Mouse (Mus musculus): ENCODE data around the gene Ccdc38. TPM values are rescaled to one million over a fixed set of nuclear protein-coding genes. Genes with fewer than 3 reads are reported as not detected.
"Not testable (repeated sequence)": the region's sequence is repeated elsewhere in the genome, so short reads cannot be mapped to it uniquely, and the experiment has no call there.

Ccdc38 gene
- polyA plus RNA-seq, 1 experiment, result 0.02 TPM

DNA sequence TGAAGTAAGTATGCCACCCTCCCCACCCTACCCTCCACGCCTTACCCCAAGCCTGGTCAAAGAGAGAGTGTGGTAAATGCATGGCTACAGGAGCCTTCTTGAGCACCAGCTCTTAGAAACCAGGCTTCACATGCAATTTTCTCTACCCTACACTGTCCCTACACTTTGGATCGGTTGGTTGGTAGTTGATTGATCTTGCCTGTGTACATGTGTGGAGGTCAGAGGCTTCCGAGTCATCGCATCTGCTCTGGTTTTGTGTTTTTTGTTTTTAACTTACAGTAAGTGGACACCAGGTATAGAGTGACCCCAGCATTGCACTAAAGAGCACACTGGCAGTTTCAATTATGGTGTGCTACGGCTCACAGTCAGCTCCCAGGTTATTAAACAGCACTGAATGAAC is 3.7 kb downstream of the Ccdc38 start:
- no peak for DNase-seq (ENCODE audit: low read depth in 1 of 2, low spot score in 2 of 2)
- no peak for TF ChIP-seq CTCF (IDR thresholded peaks at IDR 0.05; ENCODE audit: extremely low read depth, insufficient read depth, insufficient read length, insufficient replicate concordance)
- TF ChIP-seq POLR2A (IDR thresholded peaks at IDR 0.05; ENCODE audit: low read depth, low read length), result no peak

GRCm38 (mm10) chr10:93547741-93548270 is 7.4 kb downstream of the Ccdc38 start:
- WGBS, result 82% methylated on average over 4 of the region's 4 CpGs
- TF ChIP-seq POLR2A (IDR thresholded peaks at IDR 0.05; ENCODE audit: low read depth, low read length) (no peak), CTCF (IDR thresholded peaks at IDR 0.05; ENCODE audit: extremely low read depth, insufficient read depth, insufficient read length, insufficient replicate concordance) (no peak)
- DNase-seq (ENCODE audit: low read depth in 1 of 2, low spot score in 2 of 2), result no peak
- H3K4me3 ChIP-seq (ENCODE audit: extremely low read depth, insufficient read depth, insufficient read length), result no peak overlapping the region
- no peak overlapping the region for H3K27ac ChIP-seq (ENCODE audit: insufficient read depth, low read length)
- H3K36me3 ChIP-seq (ENCODE audit: control insufficient read depth, insufficient read depth, low read length), result no peaks in the 10 kb centered on the region
- no peaks in the 10 kb centered on the region for H3K27me3 ChIP-seq (ENCODE audit: control insufficient read depth, insufficient read depth, low read length)
- no peaks in the 10 kb centered on the region for H3K4me1 ChIP-seq (ENCODE audit: control insufficient read depth, insufficient read depth, insufficient read length)

More for the DNA sequence above, 3.7 kb downstream of the Ccdc38 start:
- Histone ChIP-seq H3K36me3 (ENCODE audit: control insufficient read depth, insufficient read depth, low read length) (no peaks in the 10 kb centered on the region), H3K27me3 (ENCODE audit: control insufficient read depth, insufficient read depth, low read length) (no peaks in the 10 kb centered on the region), H3K27ac (ENCODE audit: insufficient read depth, low read length) (no peak overlapping the region), H3K4me1 (ENCODE audit: control insufficient read depth, insufficient read depth, insufficient read length) (peaks cover 14% of the 10 kb centered on the region), H3K4me3 (ENCODE audit: extremely low read depth, insufficient read depth, insufficient read length) (no peak overlapping the region)
- WGBS, result 86% methylated on average over 5 of the region's 5 CpGs

DNA sequence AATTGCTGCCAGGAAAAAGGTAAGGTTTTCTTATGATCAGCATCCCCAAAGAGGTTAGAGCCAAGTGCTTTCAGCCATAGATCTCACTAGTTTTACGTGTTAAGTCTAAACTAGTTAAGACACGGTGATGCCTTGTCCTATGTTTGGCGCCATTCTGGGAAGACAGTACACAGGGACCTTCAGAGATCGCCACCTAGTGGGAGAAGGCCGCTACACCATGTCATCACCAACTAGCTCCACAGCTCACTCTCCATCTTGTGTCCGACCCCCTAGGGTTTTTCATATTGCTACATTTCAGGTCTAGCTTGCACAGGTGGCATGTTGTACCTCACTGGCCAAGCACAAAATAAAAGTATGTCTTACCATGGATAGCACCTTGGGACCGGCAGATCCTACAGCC is 8.6 kb downstream of the Ccdc38 start:
- DNase-seq (ENCODE audit: low read depth in 1 of 2, low spot score in 2 of 2), result peak; percentile 57 to 73
- Histone ChIP-seq H3K4me1 (ENCODE audit: control insufficient read depth, insufficient read depth, insufficient read length) (no peaks in the 10 kb centered on the region), H3K36me3 (ENCODE audit: control insufficient read depth, insufficient read depth, low read length) (no peaks in the 10 kb centered on the region), H3K4me3 (ENCODE audit: extremely low read depth, insufficient read depth, insufficient read length) (no peak overlapping the region), H3K27ac (ENCODE audit: insufficient read depth, low read length) (no peak overlapping the region), H3K27me3 (ENCODE audit: control insufficient read depth, insufficient read depth, low read length) (no peaks in the 10 kb centered on the region)
- TF ChIP-seq CTCF (IDR thresholded peaks at IDR 0.05; ENCODE audit: extremely low read depth, insufficient read depth, insufficient read length, insufficient replicate concordance) (peak; percentile 88; the same call in 1 of the 2 replicates), POLR2A (IDR thresholded peaks at IDR 0.05; ENCODE audit: low read depth, low read length) (no peak)
- WGBS, result 12% methylated on average over 7 of the region's 7 CpGs

DNA sequence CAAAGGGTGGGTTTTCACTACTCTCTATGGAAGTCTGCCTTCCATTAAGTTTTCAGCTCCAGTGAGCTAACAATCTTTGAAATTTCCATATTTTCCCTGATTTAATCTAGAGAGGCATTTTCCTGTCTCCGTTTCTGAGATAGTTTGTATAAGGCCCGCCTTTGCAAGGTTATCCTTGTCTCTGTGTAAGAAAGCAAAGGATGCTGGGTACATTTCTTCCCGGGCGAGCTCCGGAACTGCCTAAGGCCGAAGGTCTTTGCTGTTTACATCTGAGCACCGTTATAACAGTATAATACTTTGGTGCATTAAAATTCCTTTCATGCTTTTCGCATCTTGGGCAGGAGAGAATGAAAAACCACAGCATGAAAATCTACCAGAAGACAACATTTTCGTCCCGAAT is 9.4 kb downstream of the Ccdc38 start:
- WGBS, result 92% methylated on average over 10 of the region's 10 CpGs
- H3K27ac ChIP-seq (ENCODE audit: insufficient read depth, low read length), result no peak overlapping the region
- no peak for DNase-seq (ENCODE audit: low read depth in 1 of 2, low spot score in 2 of 2)
- no peaks in the 10 kb centered on the region for H3K27me3 ChIP-seq (ENCODE audit: control insufficient read depth, insufficient read depth, low read length)
- H3K4me3 ChIP-seq (ENCODE audit: extremely low read depth, insufficient read depth, insufficient read length), result no peak overlapping the region
- TF ChIP-seq CTCF (IDR thresholded peaks at IDR 0.05; ENCODE audit: extremely low read depth, insufficient read depth, insufficient read length, insufficient replicate concordance) (no peak), POLR2A (IDR thresholded peaks at IDR 0.05; ENCODE audit: low read depth, low read length) (no peak)
- H3K36me3 ChIP-seq (ENCODE audit: control insufficient read depth, insufficient read depth, low read length), result no peaks in the 10 kb centered on the region
- no peaks in the 10 kb centered on the region for H3K4me1 ChIP-seq (ENCODE audit: control insufficient read depth, insufficient read depth, insufficient read length)

- 61% methylated on average over 8 of the region's 8 CpGs for WGBS
- Histone ChIP-seq H3K4me1 (ENCODE audit: control insufficient read depth, insufficient read depth, insufficient read length) (no peaks in the 10 kb centered on the region), H3K4me3 (ENCODE audit: extremely low read depth, insufficient read depth, insufficient read length) (no peak overlapping the region), H3K36me3 (ENCODE audit: control insufficient read depth, insufficient read depth, low read length) (no peaks in the 10 kb centered on the region), H3K27ac (ENCODE audit: insufficient read depth, low read length) (no peak overlapping the region), H3K27me3 (ENCODE audit: control insufficient read depth, insufficient read depth, low read length) (no peaks in the 10 kb centered on the region)
- DNase-seq (ENCODE audit: low read depth in 1 of 2, low spot score in 2 of 2), result no peak
- TF ChIP-seq CTCF (IDR thresholded peaks at IDR 0.05; ENCODE audit: extremely low read depth, insufficient read depth, insufficient read length, insufficient replicate concordance) (no peak), POLR2A (IDR thresholded peaks at IDR 0.05; ENCODE audit: low read depth, low read length) (no peak)
Measured at GRCm38 (mm10) chr10:93552596-93552995, 12.2 kb downstream of the Ccdc38 start.

- WGBS, result 50% methylated on average over 2 of the region's 2 CpGs
- not testable (repeated sequence) for H3K27me3 ChIP-seq (ENCODE audit: control insufficient read depth, insufficient read depth, low read length); H3K27ac ChIP-seq (ENCODE audit: insufficient read depth, low read length); H3K36me3 ChIP-seq (ENCODE audit: control insufficient read depth, insufficient read depth, low read length); H3K4me1 ChIP-seq (ENCODE audit: control insufficient read depth, insufficient read depth, insufficient read length); DNase-seq (ENCODE audit: low read depth in 1 of 2, low spot score in 2 of 2); H3K4me3 ChIP-seq (ENCODE audit: extremely low read depth, insufficient read depth, insufficient read length)
Measured at GRCm38 (mm10) chr10:93557971-93558370, 17.5 kb downstream of the Ccdc38 start.

- TF ChIP-seq CTCF (IDR thresholded peaks at IDR 0.05; ENCODE audit: extremely low read depth, insufficient read depth, insufficient read length, insufficient replicate concordance) (no peak), POLR2A (IDR thresholded peaks at IDR 0.05; ENCODE audit: low read depth, low read length) (no peak)
- Histone ChIP-seq H3K27me3 (ENCODE audit: control insufficient read depth, insufficient read depth, low read length) (no peaks in the 10 kb centered on the region), H3K4me3 (ENCODE audit: extremely low read depth, insufficient read depth, insufficient read length) (no peak overlapping the region), H3K4me1 (ENCODE audit: control insufficient read depth, insufficient read depth, insufficient read length) (no peaks in the 10 kb centered on the region), H3K27ac (ENCODE audit: insufficient read depth, low read length) (no peak overlapping the region), H3K36me3 (ENCODE audit: control insufficient read depth, insufficient read depth, low read length) (no peaks in the 10 kb centered on the region)
- 83% methylated on average over 9 of the region's 9 CpGs for WGBS
- DNase-seq (ENCODE audit: low read depth in 1 of 2, low spot score in 2 of 2), result no peak
Measured at GRCm38 (mm10) chr10:93559786-93560185, 19.4 kb downstream of the Ccdc38 start.
